Mouse (Mus musculus) midbrain, embryonic 16.5 days (tissue): ENCODE measurements at regions not wholly inside any gene's neighbourhood (a gene's known extent, or its start where the extent isn't known, plus 50 kb on each side); places are given as distances from the start of the nearest gene placed in this dataset.

Source experiments
- ATAC-seq: fragments of 200-750 bp; cut with Nextera tagmentation; 2 replicates; pipeline ENCODE4 v1.8.0; 2017; ENCODE audit warnings: moderate TSS enrichment
- H3K27ac ChIP-seq: fragments of 300-500 bp; sonication (generic); 2 replicates; pipeline ENCODE4 v1.5.1; 2014; ENCODE audit warnings: mild to moderate bottlenecking, low read length, mixed read lengths
- H3K27me3 ChIP-seq: fragments of 300-500 bp; sonication (generic); 2 replicates; pipeline ENCODE4 v1.6.1; 2014; ENCODE audit warnings: low read depth, low read length, mixed read lengths; ENCODE audit not compliant: control insufficient read depth, insufficient read depth
- H3K36me3 ChIP-seq: fragments of 300-500 bp; sonication (generic); 2 replicates; pipeline ENCODE4 v1.6.1; 2014; ENCODE audit warnings: mild to moderate bottlenecking, low read length, moderate library complexity, mixed read lengths; ENCODE audit not compliant: control insufficient read depth, insufficient read depth
- H3K4me1 ChIP-seq: fragments of 300-500 bp; sonication (generic); 2 replicates; pipeline ENCODE4 v1.6.1; 2014; ENCODE audit warnings: mild to moderate bottlenecking, low read length, mixed read lengths; ENCODE audit not compliant: control insufficient read depth, insufficient read depth
- H3K4me2 ChIP-seq: fragments of 300-500 bp; sonication (generic); 2 replicates; pipeline ENCODE4 v1.6.1; 2014; ENCODE audit warnings: mild to moderate bottlenecking, low read length, mixed read lengths
- H3K4me3 ChIP-seq: fragments of 300-500 bp; sonication (generic); 2 replicates; pipeline ENCODE4 v1.5.1; 2014; ENCODE audit warnings: low read depth, mild to moderate bottlenecking, low read length, moderate library complexity, mixed read lengths
- H3K9ac ChIP-seq: fragments of 300-500 bp; sonication (generic); 2 replicates; pipeline ENCODE4 v1.6.1; 2014; ENCODE audit warnings: low read depth, low read length, mixed read lengths
- H3K9me3 ChIP-seq: fragments of 300-500 bp; sonication (generic); replicated peaks from 2 replicates; pipeline ENCODE4 v1.6.1; 2014; ENCODE audit warnings: mild to moderate bottlenecking, low read length, mixed read lengths; ENCODE audit not compliant: control insufficient read depth, poor library complexity, severe bottlenecking
- WGBS: fragments of 180-500 bp; shearing (Covaris S2); extraction: QIAGEN DNeasy Blood & Tissue Kit; methylation state at CpG from one replicate; pipeline ENCODE4 v1.1.7; 2014; 5-methylcytosine and 5-hydroxymethylcytosine counted together

DNA sequence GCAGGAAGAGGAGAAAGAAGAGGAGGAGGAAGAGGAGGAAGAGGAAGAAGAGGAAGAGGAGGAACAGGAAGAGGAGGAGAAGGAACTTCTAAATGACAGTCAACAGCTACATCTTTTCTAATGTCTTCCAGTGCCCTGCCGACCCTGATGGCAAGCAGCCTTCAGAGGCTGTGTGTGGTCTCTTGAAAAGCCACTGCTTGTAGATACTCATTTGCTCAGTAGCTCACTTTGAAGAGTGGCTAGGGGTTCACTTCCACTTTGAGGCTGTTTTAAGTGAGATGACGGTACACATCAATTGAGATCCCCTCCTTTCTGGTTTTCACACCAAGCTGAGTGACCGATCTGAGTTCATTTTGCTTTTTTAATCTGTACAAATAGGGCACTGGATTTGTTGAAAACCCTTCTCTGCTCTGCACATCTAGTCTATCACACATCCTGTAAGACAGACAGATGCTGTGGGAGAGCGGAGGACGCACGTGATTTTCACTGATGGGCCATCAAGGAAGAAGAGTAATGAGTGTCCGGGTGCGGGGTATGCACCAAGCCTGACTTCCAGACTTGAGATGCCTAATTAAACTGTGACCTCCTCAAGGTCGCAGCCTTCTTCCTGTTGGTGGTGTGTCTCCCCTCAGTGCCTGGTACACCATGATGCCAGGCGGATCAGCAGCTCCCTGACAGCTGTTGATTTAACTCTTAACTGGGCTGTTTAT, 239.0 kb downstream of the Mtx2 start:
- ATAC-seq = 0 out of 2 replicates have a peak, but pooled peaks have one; percentile 2
- 77% methylated on average over 10 of the region's 10 CpGs for WGBS
- peak overlapping the region; percentile 53 for H3K27ac ChIP-seq

DNA sequence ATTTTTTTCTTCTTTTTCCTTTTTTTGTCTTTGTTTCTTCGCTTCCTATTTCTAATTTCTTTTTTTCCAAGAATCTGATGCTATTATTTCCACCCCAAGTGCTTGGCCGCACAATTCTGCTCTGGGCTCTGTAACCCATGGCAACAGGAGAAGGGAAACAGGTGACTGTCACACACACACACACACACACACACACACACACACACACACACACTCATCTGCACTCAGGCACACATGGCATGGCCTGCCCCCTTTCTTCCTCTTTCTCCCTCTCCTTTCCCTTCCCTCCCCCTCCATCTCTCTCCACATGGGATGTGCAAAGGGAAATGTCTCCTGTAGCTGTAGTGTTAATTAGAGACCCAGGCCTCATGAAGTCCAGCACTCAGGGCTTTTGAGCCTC, 239.7 kb downstream of the Mtx2 start:
- Histone ChIP-seq H3K27ac (peak overlapping the region; percentile 53), H3K27me3 (no peaks in the 10 kb centered on the region), H3K9me3 (no peaks in the 10 kb centered on the region), H3K9ac (no peak overlapping the region), H3K4me3 (no peak overlapping the region), H3K36me3 (no peaks in the 10 kb centered on the region), H3K4me1 (peaks cover 23% of the 10 kb centered on the region), H3K4me2 (no peak overlapping the region)
- WGBS = 16% methylated on average over 2 of the region's 2 CpGs
- peak; percentile 55; the same call in 1 of the 2 replicates for ATAC-seq

More for the DNA sequence above, 239.0 kb downstream of the Mtx2 start:
- H3K4me1 ChIP-seq = peaks cover 23% of the 10 kb centered on the region
- H3K4me3 ChIP-seq = no peak overlapping the region
- H3K36me3 ChIP-seq = no peaks in the 10 kb centered on the region
- no peaks in the 10 kb centered on the region for H3K9me3 ChIP-seq
- no peak overlapping the region for H3K4me2 ChIP-seq
- H3K9ac ChIP-seq = no peak overlapping the region
- H3K27me3 ChIP-seq = no peaks in the 10 kb centered on the region

DNA sequence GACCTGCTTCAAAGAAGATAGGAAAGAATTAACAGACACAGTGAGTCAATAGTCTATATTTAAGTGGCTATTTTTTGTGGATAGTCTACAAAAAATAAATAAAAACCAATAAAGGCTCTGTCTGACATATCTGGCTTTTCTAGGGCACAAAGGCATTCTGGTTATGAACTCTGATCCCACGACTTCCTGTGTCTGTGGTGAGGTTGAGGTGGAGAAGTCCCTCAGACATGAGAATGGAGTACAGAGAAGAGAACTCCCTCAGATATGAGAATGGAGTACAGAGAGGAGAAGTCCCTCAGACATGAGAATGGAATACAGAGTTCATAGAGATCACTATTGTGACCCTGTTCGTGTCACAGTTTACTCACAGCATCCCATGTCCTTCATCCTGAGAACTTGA, 243.7 kb downstream of the Mtx2 start:
- H3K4me2 ChIP-seq = no peak overlapping the region
- H3K9me3 ChIP-seq = no peaks in the 10 kb centered on the region
- no peak overlapping the region for H3K9ac ChIP-seq
- ATAC-seq = no peak
- H3K4me3 ChIP-seq = no peak overlapping the region
- H3K27ac ChIP-seq = no peak overlapping the region
- no peaks in the 10 kb centered on the region for H3K36me3 ChIP-seq
- WGBS = 87% methylated on average over 2 of the region's 2 CpGs
- H3K27me3 ChIP-seq = no peaks in the 10 kb centered on the region
- peaks cover 34% of the 10 kb centered on the region for H3K4me1 ChIP-seq

- Histone ChIP-seq H3K4me3 (no peak overlapping the region), H3K27me3 (no peaks in the 10 kb centered on the region), H3K27ac (no peak overlapping the region), H3K9me3 (no peaks in the 10 kb centered on the region), H3K36me3 (no peaks in the 10 kb centered on the region), H3K9ac (no peak overlapping the region), H3K4me2 (no peak overlapping the region), H3K4me1 (peaks cover 21% of the 10 kb centered on the region)
- WGBS = 67% methylated on average over 3 of the region's 3 CpGs
- no peak for ATAC-seq
These were observed 246.4 kb downstream of the Mtx2 start for GRCm38 (mm10) chr2:75072021-75072420.

- no peak overlapping the region for H3K4me3 ChIP-seq
- H3K36me3 ChIP-seq = no peaks in the 10 kb centered on the region
- no peak for ATAC-seq
- H3K9me3 ChIP-seq = no peaks in the 10 kb centered on the region
- 31% methylated on average over 8 of the region's 8 CpGs for WGBS
- peaks cover 21% of the 10 kb centered on the region for H3K4me1 ChIP-seq
- no peak overlapping the region for H3K4me2 ChIP-seq
- peak overlapping the region; percentile 28; the same call in 1 of the 2 replicates for H3K27ac ChIP-seq
- no peaks in the 10 kb centered on the region for H3K27me3 ChIP-seq
- H3K9ac ChIP-seq = no peak overlapping the region; the same call in 1 of the 2 replicates
These were observed 246.9 kb downstream of the Mtx2 start for GRCm38 (mm10) chr2:75072471-75072870.

- H3K36me3 ChIP-seq = no peaks in the 10 kb centered on the region
- H3K9ac ChIP-seq = no peak overlapping the region
- peaks cover 21% of the 10 kb centered on the region for H3K4me1 ChIP-seq
- H3K4me2 ChIP-seq = no peak overlapping the region
- peak overlapping the region; percentile 55; the same call in 1 of the 2 replicates for H3K27ac ChIP-seq
- no peaks in the 10 kb centered on the region for H3K27me3 ChIP-seq
- H3K9me3 ChIP-seq = no peaks in the 10 kb centered on the region
- ATAC-seq = no peak
- 46% methylated on average over 9 of the region's 9 CpGs for WGBS
- no peak overlapping the region for H3K4me3 ChIP-seq
These were observed 247.6 kb downstream of the Mtx2 start for GRCm38 (mm10) chr2:75073178-75073577.

DNA sequence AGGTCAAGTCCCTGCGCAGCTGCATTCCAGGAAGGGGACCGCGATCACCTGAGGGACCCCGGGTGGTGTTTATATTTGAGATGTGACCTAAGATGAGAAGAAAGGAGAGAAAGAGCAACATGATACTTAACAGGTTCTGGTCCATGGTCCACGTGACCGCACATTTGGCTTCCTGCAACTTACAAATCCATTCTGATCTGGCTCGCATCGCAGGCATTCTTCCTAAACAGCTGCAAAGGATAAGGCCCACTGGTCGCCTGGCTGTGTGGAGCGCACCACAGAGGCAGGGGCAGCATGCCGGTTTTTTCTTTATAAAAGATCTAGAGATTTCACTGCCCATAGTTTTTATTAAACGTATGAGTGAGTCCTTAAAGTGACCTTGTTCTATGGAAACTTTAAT, 261.6 kb downstream of the Mtx2 start:
- no peak overlapping the region for H3K4me2 ChIP-seq
- H3K4me1 ChIP-seq = no peaks in the 10 kb centered on the region; the same call in 1 of the 2 replicates
- H3K4me3 ChIP-seq = no peak overlapping the region
- no peak for ATAC-seq
- H3K27ac ChIP-seq = no peak overlapping the region
- no peaks in the 10 kb centered on the region for H3K9me3 ChIP-seq
- no peaks in the 10 kb centered on the region for H3K27me3 ChIP-seq
- WGBS = 67% methylated on average over 12 of the region's 12 CpGs
- no peak overlapping the region for H3K9ac ChIP-seq
- H3K36me3 ChIP-seq = no peaks in the 10 kb centered on the region

- H3K9me3 ChIP-seq = no peaks in the 10 kb centered on the region
- no peaks in the 10 kb centered on the region for H3K36me3 ChIP-seq
- H3K4me2 ChIP-seq = no peak overlapping the region
- H3K4me3 ChIP-seq = no peak overlapping the region
- no peak overlapping the region for H3K27ac ChIP-seq
- no peaks in the 10 kb centered on the region; the same call in 1 of the 2 replicates for H3K4me1 ChIP-seq
- H3K9ac ChIP-seq = no peak overlapping the region
- WGBS = 82% methylated on average over 8 of the region's 8 CpGs
- ATAC-seq = no peak
- no peaks in the 10 kb centered on the region for H3K27me3 ChIP-seq
These were observed 263.6 kb downstream of the Mtx2 start for GRCm38 (mm10) chr2:75089186-75089585.

GRCm38 (mm10) chr2:75089616-75090015, 264.0 kb downstream of the Mtx2 start:
- H3K4me2 ChIP-seq = no peak overlapping the region

More at GRCm38 (mm10) chr2:75089616-75090015, 264.0 kb downstream of the Mtx2 start:
- ATAC-seq = no peak
- no peak overlapping the region for H3K27ac ChIP-seq
- no peaks in the 10 kb centered on the region for H3K27me3 ChIP-seq
- 52% methylated on average over 6 of the region's 6 CpGs for WGBS
- H3K36me3 ChIP-seq = no peaks in the 10 kb centered on the region
- no peaks in the 10 kb centered on the region; the same call in 1 of the 2 replicates for H3K4me1 ChIP-seq
- no peaks in the 10 kb centered on the region for H3K9me3 ChIP-seq
- no peak overlapping the region for H3K4me3 ChIP-seq
- H3K9ac ChIP-seq = no peak overlapping the region
